Mouse (Mus musculus) heart, postnatal 0 days (tissue): ENCODE data around the gene Cdk8.

Source experiments
- CTCF ChIP-seq: IDR thresholded peaks from 2 replicates; pipeline ENCODE4 v1.5.1; 2016; ENCODE audit warnings: antibody characterized with exemption, control low read depth, low read depth
- EP300 ChIP-seq: IDR thresholded peaks from 2 replicates; pipeline ENCODE4 v1.6.1; 2016; ENCODE audit warnings: antibody characterized with exemption, low read depth

GRCm38 (mm10) chr5:146318051-146318450 lies 87.0 kb downstream of the Cdk8 start:
- TF ChIP-seq EP300 = no peak
- no peak for TF ChIP-seq CTCF
